15 mouse cellular contexts compared by ENCODE assay signal in the genomic region with DNA sequence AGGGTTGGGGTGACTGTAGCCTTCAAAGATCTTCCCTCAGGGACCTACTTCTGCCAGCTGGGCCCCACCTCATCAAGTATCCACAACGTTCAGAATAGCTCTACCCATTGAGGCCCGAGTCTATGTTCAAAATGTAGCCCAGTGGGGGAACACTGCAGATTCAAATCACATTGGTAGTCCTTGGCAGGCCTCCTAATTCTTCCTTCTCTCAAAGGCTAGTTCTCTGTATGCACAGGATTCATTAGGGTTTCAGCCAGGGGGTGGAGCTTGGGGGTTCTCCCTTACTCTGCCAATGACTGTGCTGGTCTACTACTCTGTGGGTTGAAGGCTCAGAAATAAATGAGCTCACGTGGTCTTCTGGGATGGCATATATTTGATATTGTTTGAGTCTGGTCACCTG.
"Had no signal": no experiment of that assay in that cellular context is flagged by ENCODE, and none has a peak within 500 bp of the region (broad histone marks: within the 10 kb centered on the region; RNA-seq: fewer than 3 reads in every experiment).

No protein-coding gene starts in this region.

- ATAC-seq: midbrain, embryonic 13.5 days had no signal

- H3K27ac ChIP-seq: layer of hippocampus, adult 2 months; limb, embryonic 13.5 days; liver, embryonic 14.5 days; midbrain, embryonic 13.5 days; neural tube, embryonic 15.5 days had no signal

- H3K4me2 ChIP-seq: limb, embryonic 13.5 days; midbrain, embryonic 13.5 days; neural tube, embryonic 15.5 days had no signal

- H3K27me3 ChIP-seq: midbrain, embryonic 13.5 days; neural tube, embryonic 15.5 days had no signal

- H3K9ac ChIP-seq: limb, embryonic 13.5 days; liver, embryonic 14.5 days; midbrain, embryonic 13.5 days; neural tube, embryonic 15.5 days had no signal

- H3K4me3 ChIP-seq: layer of hippocampus, adult 2 months; limb, embryonic 13.5 days; midbrain, embryonic 13.5 days; myocyte; neural tube, embryonic 15.5 days had no signal

- H3K36me3 ChIP-seq: limb, embryonic 13.5 days; midbrain, embryonic 13.5 days; neural tube, embryonic 15.5 days had no signal

- H3K4me1 ChIP-seq: limb, embryonic 13.5 days had no signal

- H3K9me3 ChIP-seq: midbrain, embryonic 13.5 days; neural tube, embryonic 15.5 days had no signal

- DNase-seq: kidney, postnatal 10 days; kidney, postnatal 4 days; left cerebral cortex, postnatal 4 days; lung, adult 18-20 months; right cerebral cortex, adult 18-20 months; right cerebral cortex, postnatal 4 days; spleen, adult 18-20 months; thymus, adult 18-20 months; thymus, postnatal 14 days had no signal
